Mouse (Mus musculus) yolk sac, embryonic 10.5 days (tissue): ENCODE results near the gene Eed.
A peak's percentile ranks its signal among the peaks of the same experiment; 100 is the strongest.

ENCODE experiments used
- DNase-seq: peaks from one replicate; pipeline ENCODE4 v3.0.0-alpha.2; 2017; ENCODE audit warnings: low spot score

Eed gene

GRCm38 (mm10) chr7:89981557-89981956, 774 bp upstream of the Eed start:
- DNase-seq, result no peak

- DNase-seq, result no peak
These were observed 674 bp downstream of the Eed start for GRCm38 (mm10) chr7:89980133-89980484.

- no peak for DNase-seq
These were observed 1.2 kb downstream of the Eed start for GRCm38 (mm10) chr7:89979432-89980130.

GRCm38 (mm10) chr7:89976796-89977195, 4.0 kb downstream of the Eed start:
- DNase-seq, result no peak

- no peak for DNase-seq
These were observed 5.2 kb downstream of the Eed start for GRCm38 (mm10) chr7:89975571-89975970.

GRCm38 (mm10) chr7:89967235-89967634, 13.5 kb downstream of the Eed start:
- no peak for DNase-seq

GRCm38 (mm10) chr7:89966771-89967170, 14.0 kb downstream of the Eed start:
- DNase-seq, result no peak

GRCm38 (mm10) chr7:89963135-89963534, 17.6 kb downstream of the Eed start:
- DNase-seq, result no peak

GRCm38 (mm10) chr7:89957300-89957699, 23.5 kb downstream of the Eed start:
- peak; percentile 32 for DNase-seq

- no peak for DNase-seq
These were observed 26.5 kb downstream of the Eed start for GRCm38 (mm10) chr7:89954261-89954660.

GRCm38 (mm10) chr7:89949403-89949802, 31.4 kb downstream of the Eed start:
- no peak for DNase-seq

GRCm38 (mm10) chr7:89948026-89948425, 32.8 kb downstream of the Eed start:
- no peak for DNase-seq

GRCm38 (mm10) chr7:89940571-89941463, 40.0 kb downstream of the Eed start, which contains the start of gene Hikeshi:
Hikeshi (minus strand) TSS chr7:89941204.
- DNase-seq, result peak; percentile 96

GRCm38 (mm10) chr7:89939497-89940353, 41.1 kb downstream of the Eed start:
- DNase-seq, result no peak

- DNase-seq, result no peak
These were observed 57.2 kb downstream of the Eed start for GRCm38 (mm10) chr7:89923441-89924180.

- no peak for DNase-seq
These were observed 63.0 kb downstream of the Eed start for GRCm38 (mm10) chr7:89917776-89918175.

- no peak for DNase-seq
These were observed 64.1 kb downstream of the Eed start for GRCm38 (mm10) chr7:89916711-89917110.

- no peak for DNase-seq
These were observed 67.2 kb downstream of the Eed start for GRCm38 (mm10) chr7:89913432-89914158.

- DNase-seq, result no peak
These were observed 68.4 kb downstream of the Eed start for GRCm38 (mm10) chr7:89912356-89912755.

- no peak for DNase-seq
These were observed 71.1 kb downstream of the Eed start for GRCm38 (mm10) chr7:89909711-89910110.
